Mouse (Mus musculus) cortical plate, adult 2 months (tissue): ENCODE measurements around the gene Msl1.

ENCODE experiments used
- CTCF ChIP-seq: fragments of 200-500 bp; IDR thresholded peaks from 2 replicates; pipeline ENCODE4 v1.5.1; 2011; ENCODE audit warnings: mild to moderate bottlenecking, control low read depth, low read length; ENCODE audit not compliant: insufficient read depth; ENCODE audit errors: extremely low read depth
- POLR2A ChIP-seq: fragments of 200-500 bp; IDR thresholded peaks from 2 replicates; pipeline ENCODE4 v1.6.1; 2011; ENCODE audit warnings: mild to moderate bottlenecking, low read length, control low read depth; ENCODE audit not compliant: insufficient read depth; ENCODE audit errors: extremely low read depth

- no peak for TF ChIP-seq CTCF
- no peak for TF ChIP-seq POLR2A
Measured at GRCm38 (mm10) chr11:98846865-98847604, 51.7 kb downstream of the Msl1 start.
